Mouse (Mus musculus): ENCODE data around the gene Zfp775. TPM values are rescaled to one million over a fixed set of nuclear protein-coding genes. Genes with fewer than 3 reads are reported as not detected.
A peak's percentile ranks its signal among the peaks of the same experiment; 100 is the strongest.
"Not testable (repeated sequence)": the region's sequence is repeated elsewhere in the genome, so short reads cannot be mapped to it uniquely, and the experiment has no call there.

Zfp775 gene
- polyA plus RNA-seq, 1 experiment from 2014 or later: 8.3 TPM

- WGBS: 84% methylated on average over 5 of the region's 5 CpGs
- peaks cover 10% of the 10 kb centered on the region for H3K36me3 ChIP-seq
- no peak overlapping the region for H3K4me2 ChIP-seq
- no peak overlapping the region for H3K27ac ChIP-seq
- H3K4me1 ChIP-seq: no peaks in the 10 kb centered on the region
- ATAC-seq (ENCODE audit: borderline replicate concordance, extremely low read depth, low FRiP score, low TSS enrichment): no peak
- no peak overlapping the region for H3K9ac ChIP-seq
- no peaks in the 10 kb centered on the region for H3K27me3 ChIP-seq
- no peak overlapping the region for H3K4me3 ChIP-seq
- no peaks in the 10 kb centered on the region for H3K9me3 ChIP-seq
Observed at GRCm38 (mm10) chr6:48614756-48615155, 12.9 kb downstream of the Zfp775 start.

DNA sequence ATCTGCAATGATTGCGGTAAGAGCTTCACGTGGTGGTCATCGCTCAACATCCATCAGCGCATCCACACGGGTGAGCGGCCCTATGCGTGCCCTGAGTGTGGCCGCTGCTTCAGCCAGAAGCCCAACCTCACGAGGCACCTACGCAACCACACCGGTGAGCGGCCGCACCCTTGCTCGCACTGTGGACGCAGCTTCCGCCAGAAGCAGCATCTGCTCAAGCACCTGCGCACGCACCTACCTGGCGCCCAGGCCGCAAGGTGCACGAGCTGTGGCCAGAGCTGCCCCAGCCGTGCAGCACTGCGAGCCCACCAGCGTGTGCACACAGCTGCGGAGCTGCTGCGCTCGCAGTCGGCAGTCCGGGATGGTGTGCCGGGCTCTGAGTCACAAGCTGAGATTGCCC is 18.2 kb downstream of the Zfp775 start:
- H3K4me3 ChIP-seq: no peak overlapping the region
- no peak overlapping the region for H3K9ac ChIP-seq
- H3K27me3 ChIP-seq: no peaks in the 10 kb centered on the region
- H3K27ac ChIP-seq: no peak overlapping the region
- ATAC-seq (ENCODE audit: borderline replicate concordance, extremely low read depth, low FRiP score, low TSS enrichment): no peak
- peaks cover 18% of the 10 kb centered on the region for H3K36me3 ChIP-seq
- no peaks in the 10 kb centered on the region for H3K4me1 ChIP-seq
- WGBS: 94% methylated on average over 30 of the region's 30 CpGs
- H3K4me2 ChIP-seq: no peak overlapping the region
- H3K9me3 ChIP-seq: no peaks in the 10 kb centered on the region

- H3K4me1 ChIP-seq; H3K9me3 ChIP-seq; H3K9ac ChIP-seq; H3K27ac ChIP-seq; H3K4me3 ChIP-seq; ATAC-seq (ENCODE audit: borderline replicate concordance, extremely low read depth, low FRiP score, low TSS enrichment); H3K4me2 ChIP-seq: not testable (repeated sequence)
- WGBS: 81% methylated on average over 8 of the region's 8 CpGs
- peaks cover 18% of the 10 kb centered on the region for H3K36me3 ChIP-seq
- peaks cover 16% of the 10 kb centered on the region; the same call in 1 of the 2 replicates for H3K27me3 ChIP-seq
Observed at GRCm38 (mm10) chr6:48622186-48622843, 20.5 kb downstream of the Zfp775 start.

DNA sequence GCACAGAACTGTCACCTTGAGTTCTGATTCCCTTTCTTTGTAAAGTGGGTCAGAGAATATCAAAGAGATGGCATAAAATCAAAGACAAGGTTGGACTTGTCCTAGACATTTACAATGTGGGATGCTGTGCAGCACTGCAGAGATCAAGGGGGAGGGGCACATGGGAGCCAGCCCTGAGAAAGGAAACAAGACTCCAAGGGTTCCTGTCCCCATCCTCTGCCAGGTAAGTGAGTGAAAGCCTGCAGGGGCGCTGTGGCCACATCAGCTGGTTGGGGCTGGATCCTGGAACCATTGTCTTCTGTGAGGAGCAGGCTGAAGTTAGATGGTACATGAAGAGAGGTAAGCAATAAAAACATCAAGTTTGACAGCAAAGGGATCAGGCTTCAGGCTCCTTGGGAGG is 21.6 kb downstream of the Zfp775 start:
- WGBS: 21% methylated on average over 1 of the region's 1 CpGs
- Histone ChIP-seq H3K4me2 (no peak overlapping the region), H3K27me3 (peaks cover 27% of the 10 kb centered on the region), H3K4me3 (no peak overlapping the region), H3K36me3 (peaks cover 18% of the 10 kb centered on the region), H3K9ac (no peak overlapping the region), H3K9me3 (no peaks in the 10 kb centered on the region), H3K27ac (no peak overlapping the region), H3K4me1 (peaks cover 5% of the 10 kb centered on the region; the same call in 1 of the 2 replicates)
- no peak for ATAC-seq (ENCODE audit: borderline replicate concordance, extremely low read depth, low FRiP score, low TSS enrichment)

DNA sequence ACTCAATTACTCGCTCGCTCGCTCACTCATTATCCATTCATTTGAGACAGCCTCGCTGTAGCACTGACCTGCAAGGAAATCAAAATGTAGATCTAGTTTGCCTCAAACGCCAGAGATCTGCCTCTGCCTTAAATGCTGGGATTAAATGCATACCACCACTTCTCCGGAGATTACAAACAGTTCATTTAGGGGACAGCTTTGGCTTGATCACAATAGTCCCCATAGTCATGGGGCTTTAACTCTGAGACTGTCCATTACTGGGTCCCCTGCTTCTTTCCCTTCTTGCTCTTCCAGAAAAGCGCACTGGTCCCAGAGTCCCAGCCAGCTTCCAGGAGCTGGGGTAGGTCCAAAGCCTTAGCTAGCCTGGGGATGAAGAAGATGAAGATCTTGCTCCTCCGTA is 24.6 kb downstream of the Zfp775 start, which contains the start of gene AI854703:
AI854703 (plus strand) TSS at position 301 of the 400 bp plus-strand sequence.
- Histone ChIP-seq H3K4me1 (peaks cover 16% of the 10 kb centered on the region), H3K4me2 (peak within 1 kb of the TSS; percentile 84), H3K4me3 (peak within 1 kb of the TSS; percentile 47), H3K27ac (no peak within 1 kb of the TSS), H3K9me3 (no peaks in the 10 kb centered on the region), H3K36me3 (no peaks in the 10 kb centered on the region), H3K9ac (peak within 1 kb of the TSS; percentile 31; the same call in 1 of the 2 replicates), H3K27me3 (peaks cover 42% of the 10 kb centered on the region)
- ATAC-seq (ENCODE audit: borderline replicate concordance, extremely low read depth, low FRiP score, low TSS enrichment): no peak
- 31% methylated on average over 8 of the region's 8 CpGs for WGBS

DNA sequence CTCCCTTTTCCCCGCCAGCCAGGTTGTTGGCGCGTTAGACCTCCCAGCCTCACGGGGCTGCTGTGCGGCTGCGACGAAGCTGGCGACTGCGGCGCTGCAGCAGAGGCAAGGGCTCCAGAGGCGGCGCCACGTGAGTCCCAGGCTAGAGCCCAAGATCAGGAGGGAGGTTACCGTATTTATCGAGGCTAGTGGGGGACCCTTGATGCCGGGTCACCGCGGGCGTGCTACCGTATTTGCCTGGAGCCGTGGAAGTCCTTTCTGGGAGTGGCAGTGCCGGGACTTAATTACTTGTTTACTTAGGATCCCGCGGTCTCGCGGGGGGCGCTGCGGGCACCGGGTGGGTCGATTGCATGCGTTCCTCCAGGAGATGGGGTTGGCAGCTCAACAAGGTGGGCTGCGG is 25.1 kb downstream of the Zfp775 start:
- Histone ChIP-seq H3K27ac (no peak overlapping the region), H3K9ac (peak overlapping the region; percentile 31; the same call in 1 of the 2 replicates), H3K4me1 (peaks cover 16% of the 10 kb centered on the region), H3K4me3 (peak overlapping the region; percentile 47), H3K4me2 (peak overlapping the region; percentile 84), H3K9me3 (no peaks in the 10 kb centered on the region), H3K27me3 (peaks cover 42% of the 10 kb centered on the region), H3K36me3 (no peaks in the 10 kb centered on the region)
- WGBS: under 1% methylated on average over 32 of the region's 32 CpGs
- ATAC-seq (ENCODE audit: borderline replicate concordance, extremely low read depth, low FRiP score, low TSS enrichment): no peak

DNA sequence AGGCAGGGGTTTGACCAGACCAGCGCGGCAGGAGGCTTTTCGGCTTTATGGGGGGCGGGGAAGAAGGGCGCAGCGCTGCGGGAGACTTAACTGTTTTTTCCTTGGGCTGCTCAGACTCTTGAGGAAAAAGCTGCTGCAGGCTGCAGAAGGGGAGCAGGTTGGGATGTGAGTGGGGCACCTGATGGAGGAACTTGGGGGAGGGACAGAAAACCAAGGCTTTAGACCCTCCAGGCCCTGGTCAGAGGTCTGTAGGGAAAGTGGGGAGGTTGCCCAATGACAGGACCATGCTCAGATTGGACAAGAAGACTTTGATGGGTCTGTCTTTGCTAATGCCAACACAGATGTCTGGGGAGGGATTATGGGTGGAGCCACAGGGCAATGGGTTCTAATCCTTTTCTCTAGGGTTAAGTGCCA is 25.7 kb downstream of the Zfp775 start:
- H3K9ac ChIP-seq: 0 out of 2 replicates have a peak overlapping the region, but pooled peaks have one; percentile 31

DNA sequence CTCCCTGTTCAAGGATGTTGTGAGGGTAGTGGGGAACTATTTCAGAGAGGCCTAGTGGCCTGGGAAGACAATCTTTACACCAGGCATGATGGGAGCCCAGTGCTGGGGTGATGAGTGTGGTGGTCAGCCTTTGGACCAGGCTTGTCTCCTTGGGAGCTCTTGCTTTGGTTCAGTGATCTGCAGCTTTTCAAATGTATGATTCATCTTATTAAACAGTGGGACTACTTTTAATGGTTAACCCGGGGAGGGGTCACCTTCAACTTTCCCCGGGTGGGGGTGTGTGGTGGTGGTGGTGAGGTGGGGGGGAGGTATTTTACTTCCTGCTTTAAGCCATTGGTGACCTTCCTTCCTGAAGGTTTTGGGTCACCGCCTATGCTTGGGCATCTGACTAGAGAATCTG is 26.5 kb downstream of the Zfp775 start:
- Histone ChIP-seq H3K36me3 (no peaks in the 10 kb centered on the region), H3K9me3 (no peaks in the 10 kb centered on the region), H3K9ac (no peak overlapping the region), H3K4me3 (no peak overlapping the region), H3K4me1 (peaks cover 16% of the 10 kb centered on the region), H3K4me2 (no peak overlapping the region), H3K27me3 (peaks cover 42% of the 10 kb centered on the region), H3K27ac (no peak overlapping the region)
- WGBS: 69% methylated on average over 3 of the region's 3 CpGs
- no peak for ATAC-seq (ENCODE audit: borderline replicate concordance, extremely low read depth, low FRiP score, low TSS enrichment)

More for the DNA sequence above, 25.7 kb downstream of the Zfp775 start:
- Histone ChIP-seq H3K27me3 (peaks cover 42% of the 10 kb centered on the region), H3K9me3 (no peaks in the 10 kb centered on the region), H3K27ac (no peak overlapping the region), H3K36me3 (no peaks in the 10 kb centered on the region), H3K4me2 (peak overlapping the region; percentile 84), H3K4me3 (peak overlapping the region; percentile 47), H3K4me1 (peaks cover 16% of the 10 kb centered on the region)
- no peak for ATAC-seq (ENCODE audit: borderline replicate concordance, extremely low read depth, low FRiP score, low TSS enrichment)
- WGBS: 7% methylated on average over 7 of the region's 7 CpGs

GRCm38 (mm10) chr6:48628808-48629660 is 27.2 kb downstream of the Zfp775 start:
- Histone ChIP-seq H3K4me2 (peak overlapping the region; percentile 88), H3K27me3 (peaks cover 42% of the 10 kb centered on the region), H3K9ac (no peak overlapping the region), H3K9me3 (no peaks in the 10 kb centered on the region), H3K36me3 (no peaks in the 10 kb centered on the region), H3K27ac (no peak overlapping the region), H3K4me3 (peak overlapping the region; percentile 42), H3K4me1 (peaks cover 16% of the 10 kb centered on the region)
- 10% methylated on average over 54 of the region's 54 CpGs for WGBS
- ATAC-seq (ENCODE audit: borderline replicate concordance, extremely low read depth, low FRiP score, low TSS enrichment): peak; percentile 53; the same call in 1 of the 2 replicates

- Histone ChIP-seq H3K27me3 (peaks cover 42% of the 10 kb centered on the region), H3K4me1 (peaks cover 16% of the 10 kb centered on the region), H3K36me3 (no peaks in the 10 kb centered on the region), H3K4me2 (peak overlapping the region; percentile 88), H3K27ac (no peak overlapping the region), H3K9me3 (no peaks in the 10 kb centered on the region), H3K4me3 (peak overlapping the region; percentile 42), H3K9ac (no peak overlapping the region)
- ATAC-seq (ENCODE audit: borderline replicate concordance, extremely low read depth, low FRiP score, low TSS enrichment): peak; percentile 15; the same call in 1 of the 2 replicates
- 20% methylated on average over 13 of the region's 13 CpGs for WGBS
Observed at GRCm38 (mm10) chr6:48629661-48630034, 27.8 kb downstream of the Zfp775 start.

GRCm38 (mm10) chr6:48630831-48631230 is 29.0 kb downstream of the Zfp775 start:
- Histone ChIP-seq H3K27me3 (peaks cover 36% of the 10 kb centered on the region), H3K4me1 (peaks cover 16% of the 10 kb centered on the region), H3K27ac (no peak overlapping the region), H3K4me3 (no peak overlapping the region), H3K36me3 (no peaks in the 10 kb centered on the region), H3K9me3 (no peaks in the 10 kb centered on the region), H3K4me2 (no peak overlapping the region), H3K9ac (no peak overlapping the region)
- no peak for ATAC-seq (ENCODE audit: borderline replicate concordance, extremely low read depth, low FRiP score, low TSS enrichment)
- 82% methylated on average over 8 of the region's 8 CpGs for WGBS

DNA sequence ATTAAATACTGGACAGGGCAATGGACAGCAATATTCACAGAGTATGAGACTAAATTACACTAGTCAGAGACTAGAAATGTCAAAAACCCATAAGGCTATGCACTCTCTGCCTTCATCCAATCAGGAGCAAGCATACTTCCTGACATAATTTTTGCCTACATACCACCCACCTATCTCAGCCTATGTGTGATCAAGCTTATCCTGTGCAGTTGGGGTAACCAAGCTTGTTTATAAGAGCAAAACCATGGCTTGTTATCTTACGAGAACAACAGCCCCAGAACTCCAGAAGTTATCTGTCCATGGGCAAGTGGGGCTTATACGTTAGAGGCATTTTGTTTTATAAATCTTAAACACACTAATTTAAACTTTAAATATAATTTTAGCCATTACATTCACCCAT is 33.2 kb downstream of the Zfp775 start:
- WGBS: 66% methylated on average over 2 of the region's 2 CpGs
- ATAC-seq (ENCODE audit: borderline replicate concordance, extremely low read depth, low FRiP score, low TSS enrichment): no peak
- Histone ChIP-seq H3K4me3 (no peak overlapping the region), H3K27ac (no peak overlapping the region), H3K9me3 (no peaks in the 10 kb centered on the region), H3K27me3 (no peaks in the 10 kb centered on the region), H3K9ac (no peak overlapping the region), H3K36me3 (no peaks in the 10 kb centered on the region), H3K4me2 (no peak overlapping the region), H3K4me1 (no peaks in the 10 kb centered on the region)

Measured in lung, embryonic 15.5 days (tissue).